Mouse (Mus musculus) embryonic fibroblast, embryonic 13.5 days (primary cell): ENCODE results near the gene Ucn.

Experiments
- CTCF ChIP-seq: IDR thresholded peaks from 2 replicates; pipeline ENCODE4 v1.5.1; 2011; ENCODE audit warnings: mild to moderate bottlenecking, control low read depth, low read length, moderate library complexity, borderline replicate concordance; ENCODE audit not compliant: insufficient read depth
- POLR2A ChIP-seq: IDR thresholded peaks from 2 replicates; pipeline ENCODE4 v1.6.1; 2011; ENCODE audit warnings: low read depth, mild to moderate bottlenecking, control low read depth, low read length, moderate library complexity

DNA sequence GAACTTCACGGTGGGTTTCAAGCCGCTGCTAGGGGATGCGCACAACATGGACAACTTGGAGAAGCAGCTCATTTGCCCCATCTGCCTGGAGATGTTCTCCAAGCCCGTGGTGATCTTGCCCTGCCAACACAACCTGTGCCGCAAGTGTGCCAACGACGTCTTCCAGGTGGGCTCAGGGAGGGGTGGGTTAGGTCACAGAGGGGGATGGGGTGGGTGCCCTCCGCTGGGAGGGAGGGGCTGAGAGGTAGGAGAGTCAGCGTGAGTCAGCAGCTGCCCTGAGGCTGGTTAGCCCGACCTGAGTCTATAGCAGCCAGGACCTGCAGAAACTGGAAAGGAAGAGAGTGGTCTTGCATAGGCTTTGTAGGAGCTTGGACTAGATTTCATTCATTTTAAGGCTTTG lies 21.7 kb downstream of the Ucn start:
- TF ChIP-seq CTCF = no peak
- TF ChIP-seq POLR2A = no peak
